Mouse (Mus musculus) left cerebral cortex, adult 2 months (tissue): ENCODE measurements around the gene Mup16. TPM values are rescaled to one million over a fixed set of nuclear protein-coding genes. Genes with fewer than 3 reads are reported as not detected.
A peak's percentile ranks its signal among the peaks of the same experiment; 100 is the strongest.
"Not testable (repeated sequence)": the region's sequence is repeated elsewhere in the genome, so short reads cannot be mapped to it uniquely, and the experiment has no call there.

ENCODE experiments used
- DNase-seq, 2 experiments: peaks; one replicate each; pipeline ENCODE4 v3.0.0; 2021 to 2022; ENCODE audit warnings: low spot score in 2 of 2, mixed read lengths in 1 of 2; ENCODE audit errors: extremely low spot score in 1 of 2
- H3K27ac ChIP-seq: fragments of 200-600 bp; 2 replicates; pipeline ENCODE4 v1.8.1; 2022
- H3K4me3 ChIP-seq: fragments of 200-600 bp; 2 replicates; pipeline ENCODE4 v1.8.1; 2022
- CTCF ChIP-seq: fragments of 200-600 bp; IDR thresholded peaks from 2 replicates; pipeline ENCODE4 v1.8.1; 2022; ENCODE audit warnings: antibody characterized with exemption, mild to moderate bottlenecking, moderate library complexity
- intact Hi-C: fragments of 180-260 bp; cut with DNase I; formaldehyde crosslinking; loops from one replicate; pipeline ENCODE4 v1.15.1; 2025
- long read RNA-seq, 2 experiments: library from polyadenylated mRNA; stranded (forward); transcript quantifications; one replicate each; pipeline ENCODE4 v2.0.0; 2021; ENCODE audit warnings: borderline mapping rate in 2 of 2
- total RNA-seq, 2 experiments: library from RNA; stranded (reverse); gene quantifications; 2 replicates each; pipeline ENCODE4 v1.2.3; 2021

Mup16 gene
- not detected for total RNA-seq
- long read RNA-seq, experiment 1: 0 reads
- long read RNA-seq, experiment 2: 0 reads

GRCm38 (mm10) chr4:61519431-61519830 is at the start of gene Mup16:
TSS of gene Mup16 (minus strand) at chr4:61519531.
- H3K4me3 ChIP-seq, H3K27ac ChIP-seq, intact Hi-C loops, DNase-seq: not testable (repeated sequence)

GRCm38 (mm10) chr4:61555887-61556286 is 36.6 kb upstream of the Mup16 start:
- peak; percentile 9 to 12 for DNase-seq
- H3K27ac ChIP-seq, intact Hi-C loops, H3K4me3 ChIP-seq: not testable (repeated sequence)
- peak; percentile 48 for TF ChIP-seq CTCF

Other genes with a start within 250 kb of the Mup16 start
- not detected for gene Mup14, start 215.5 kb downstream of the Mup16 start, total RNA-seq
- not detected for gene Mup15, start 79.8 kb downstream of the Mup16 start, total RNA-seq
- not detected for gene Mup17, start 76.3 kb upstream of the Mup16 start, total RNA-seq
- gene Mup18, start 154.6 kb upstream of the Mup16 start, total RNA-seq: not detected